Mouse (Mus musculus): ENCODE measurements at regions not wholly inside any gene's neighbourhood (a gene's known extent, or its start where the extent isn't known, plus 50 kb on each side); places are given as distances from the start of the nearest gene placed in this dataset.

DNA sequence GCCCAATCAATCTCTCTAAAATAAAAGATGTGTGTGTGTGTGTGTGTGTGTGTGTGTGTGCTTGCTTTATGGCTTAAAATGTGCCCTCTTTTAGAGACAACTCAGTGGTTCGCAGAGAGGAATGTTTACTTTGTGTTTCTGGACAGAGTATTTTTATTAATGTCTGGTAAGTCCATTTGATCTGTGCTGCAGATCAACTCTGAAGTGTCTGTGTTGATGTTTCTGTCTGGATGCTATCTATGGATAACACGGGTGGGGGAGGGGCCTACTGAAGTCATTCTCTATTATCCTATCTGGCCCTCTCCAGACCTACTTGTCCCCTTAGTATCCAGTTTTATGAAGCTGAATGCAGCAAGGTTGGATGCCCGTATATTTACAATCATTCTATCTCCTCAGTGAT lies 304.3 kb downstream of the Glrx3 start:
- H3K36me3 ChIP-seq (ENCODE audit: control insufficient read depth in 1 of 2, insufficient read depth in 2 of 2, low read length in 2 of 2), result no peaks in the 10 kb centered on the region
- H3K4me1 ChIP-seq (ENCODE audit: control insufficient read depth in 1 of 2, insufficient read depth in 2 of 2, low read length in 2 of 2), result no peaks in the 10 kb centered on the region
- H3K27ac ChIP-seq (ENCODE audit: control insufficient read depth, low read depth, low read length), result no peak overlapping the region
- H3K9ac ChIP-seq (ENCODE audit: control insufficient read depth, low read depth, low read length, poor library complexity, severe bottlenecking), result no peak overlapping the region
- no peak for DNase-seq (ENCODE audit: low read depth, low spot score)
- no peak for TF ChIP-seq MAX (IDR thresholded peaks at IDR 0.05; ENCODE audit: low read length)
- TF ChIP-seq SMC3 (IDR thresholded peaks at IDR 0.05; ENCODE audit: low read depth, low read length), result no peak
- TF ChIP-seq USF1 (IDR thresholded peaks at IDR 0.05; ENCODE audit: low read depth, low read length), result no peak
- TF ChIP-seq MYB (IDR thresholded peaks at IDR 0.05; ENCODE audit: low read depth, low read length), result no peak
- TF ChIP-seq ZMIZ1 (IDR thresholded peaks at IDR 0.05; ENCODE audit: low read depth, low read length), result no peak
- TF ChIP-seq CHD2 (IDR thresholded peaks at IDR 0.05; ENCODE audit: low read length), result no peak
- no peak for TF ChIP-seq E2F4 (IDR thresholded peaks at IDR 0.05; ENCODE audit: borderline replicate concordance, low read depth, low read length)
- no peak for TF ChIP-seq EP300 (IDR thresholded peaks at IDR 0.05; ENCODE audit: low read depth in 1 of 2, low read length in 2 of 2)
- no peak for TF ChIP-seq ZC3H11A (IDR thresholded peaks at IDR 0.05; ENCODE audit: low read depth, low read length)
- no peak for TF ChIP-seq JUND (IDR thresholded peaks at IDR 0.05; ENCODE audit: low read depth, low read length)
- TF ChIP-seq MXI1 (IDR thresholded peaks at IDR 0.05; ENCODE audit: low read depth, low read length), result no peak
- TF ChIP-seq ZNF384 (IDR thresholded peaks at IDR 0.05; ENCODE audit: low read depth, low read length), result no peak
- TF ChIP-seq MYC (IDR thresholded peaks at IDR 0.05; ENCODE audit: low read depth, low read length), result no peak
- TF ChIP-seq RCOR1 (IDR thresholded peaks at IDR 0.05; ENCODE audit: low read depth, low read length), result no peak
- no peak for TF ChIP-seq TCF12 (IDR thresholded peaks at IDR 0.05; ENCODE audit: low read depth, low read length)
- TF ChIP-seq BHLHE40 (IDR thresholded peaks at IDR 0.05; ENCODE audit: borderline replicate concordance, low read depth, low read length), result no peak
- TF ChIP-seq ELF1 (IDR thresholded peaks at IDR 0.05; ENCODE audit: low read depth, low read length), result no peak
- no peaks in the 10 kb centered on the region for H3K79me2 ChIP-seq (ENCODE audit: control insufficient read depth, insufficient read depth, low read length, poor library complexity)
- no peaks in the 10 kb centered on the region for H3K27me3 ChIP-seq (ENCODE audit: control insufficient read depth in 1 of 2, insufficient read depth in 2 of 2, low read length in 2 of 2)
- H3K4me3 ChIP-seq (ENCODE audit: control insufficient read depth in 1 of 2, insufficient read depth in 1 of 2, low read depth in 2 of 2, low read length in 2 of 2), result no peak overlapping the region
- no peaks in the 10 kb centered on the region for H3K9me3 ChIP-seq (replicated peaks; ENCODE audit: insufficient read depth, low read length)

DNA sequence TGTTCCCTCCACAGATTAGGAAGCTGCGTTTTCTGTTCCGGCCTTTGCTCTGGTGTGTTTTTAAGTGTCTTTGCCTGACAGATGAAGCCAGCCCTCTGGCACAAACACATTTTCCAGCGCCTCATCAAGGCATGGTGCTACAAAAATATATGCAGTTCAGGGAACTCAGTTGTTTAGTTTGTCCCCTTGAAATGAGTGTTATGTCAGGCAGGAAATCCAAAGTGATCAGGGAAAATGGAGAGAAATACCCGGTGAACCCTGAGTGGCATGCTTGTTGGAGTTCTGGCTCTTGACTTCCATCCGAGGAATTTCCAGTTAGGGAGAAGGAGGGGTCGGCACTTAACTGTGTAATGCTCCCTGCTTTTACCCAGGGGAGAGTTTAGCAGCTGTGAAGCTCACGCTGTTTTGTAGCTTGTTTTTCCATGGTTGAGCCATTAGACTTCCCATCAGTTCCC lies 304.9 kb downstream of the Glrx3 start:
- DNase-seq (ENCODE audit: low read depth, low spot score), result no peak
- Histone ChIP-seq H3K27ac (ENCODE audit: control insufficient read depth, low read depth, low read length) (no peak overlapping the region), H3K4me3 (ENCODE audit: control insufficient read depth in 1 of 2, insufficient read depth in 1 of 2, low read depth in 2 of 2, low read length in 2 of 2) (no peak overlapping the region), H3K9ac (ENCODE audit: control insufficient read depth, low read depth, low read length, poor library complexity, severe bottlenecking) (no peak overlapping the region), H3K4me1 (ENCODE audit: control insufficient read depth in 1 of 2, insufficient read depth in 2 of 2, low read length in 2 of 2) (no peaks in the 10 kb centered on the region), H3K9me3 (replicated peaks; ENCODE audit: insufficient read depth, low read length) (no peaks in the 10 kb centered on the region), H3K36me3 (ENCODE audit: control insufficient read depth in 1 of 2, insufficient read depth in 2 of 2, low read length in 2 of 2) (no peaks in the 10 kb centered on the region), H3K79me2 (ENCODE audit: control insufficient read depth, insufficient read depth, low read length, poor library complexity) (no peaks in the 10 kb centered on the region), H3K27me3 (ENCODE audit: control insufficient read depth in 1 of 2, insufficient read depth in 2 of 2, low read length in 2 of 2) (no peaks in the 10 kb centered on the region)
- TF ChIP-seq CHD2 (IDR thresholded peaks at IDR 0.05; ENCODE audit: low read length), result no peak
- TF ChIP-seq POLR2AphosphoS5 (IDR thresholded peaks at IDR 0.05; ENCODE audit: borderline replicate concordance, low read depth, low read length), result no peak
- TF ChIP-seq MAZ (IDR thresholded peaks at IDR 0.05; ENCODE audit: low read depth, low read length), result no peak
- TF ChIP-seq ETS1 (IDR thresholded peaks at IDR 0.05; ENCODE audit: low read depth, low read length), result no peak
- no peak for TF ChIP-seq POLR2A (IDR thresholded peaks at IDR 0.05; ENCODE audit: control insufficient read depth in 1 of 2, insufficient read depth in 1 of 2, low read depth in 1 of 2, low read length in 2 of 2, poor library complexity in 1 of 2)
- TF ChIP-seq RAD21 (IDR thresholded peaks at IDR 0.05; ENCODE audit: low read depth, low read length), result no peak
- TF ChIP-seq HCFC1 (IDR thresholded peaks at IDR 0.05; ENCODE audit: low read depth, low read length), result no peak
- TF ChIP-seq MYC (IDR thresholded peaks at IDR 0.05; ENCODE audit: low read depth, low read length), result no peak
